Mouse (Mus musculus) adrenal gland, postnatal 36 days (tissue): ENCODE data around the gene Sh2b3. TPM values are rescaled to one million over a fixed set of nuclear protein-coding genes. Genes with fewer than 3 reads are reported as not detected.

Source experiments
- DNase-seq, 2 experiments: peaks; one replicate each; pipeline ENCODE4 v3.0.0; 2021; ENCODE audit warnings: mixed read lengths in 1 of 2
- microRNA-seq: library from miRNA; unstranded; fragments of <30 nt; microRNA quantifications from one replicate; pipeline ENCODE4 v1.2.0, GENCODE M21; 2021
- total RNA-seq, 2 experiments: library from RNA; stranded (reverse); gene quantifications; 2 replicates each; pipeline ENCODE4 v1.2.3; 2021

Gene Sh2b3
- total RNA-seq, 2 experiments from 2014 or later, result 33.7 to 34.8 TPM

GRCm38 (mm10) chr5:121791026-121791425 lies 46.4 kb downstream of the Sh2b3 start:
- DNase-seq, result no peak

GRCm38 (mm10) chr5:121783862-121784500 lies 53.5 kb downstream of the Sh2b3 start:
- DNase-seq, result peak; percentile 69 to 70

GRCm38 (mm10) chr5:121782467-121782866 lies 55.0 kb downstream of the Sh2b3 start:
- no peak for DNase-seq

- DNase-seq, result no peak
Observed at GRCm38 (mm10) chr5:121780180-121780579, 57.3 kb downstream of the Sh2b3 start.

- DNase-seq, result peak in 1 of 2 experiments; percentile 56
Observed at GRCm38 (mm10) chr5:121778485-121779119, 58.8 kb downstream of the Sh2b3 start.

GRCm38 (mm10) chr5:121771611-121772010 lies 65.8 kb downstream of the Sh2b3 start:
- DNase-seq, result no peak

GRCm38 (mm10) chr5:121769827-121770226 lies 67.6 kb downstream of the Sh2b3 start:
- no peak for DNase-seq

- no peak for DNase-seq
Observed at GRCm38 (mm10) chr5:121767564-121767963, 69.9 kb downstream of the Sh2b3 start.

- no peak for DNase-seq
Observed at GRCm38 (mm10) chr5:121766038-121766773, 71.2 kb downstream of the Sh2b3 start.

Small RNA genes within 50 kb of the gene (microRNA-seq; reads per million reads assigned to microRNA genes)
- 2.0 reads per million for gene Mir7031

Other genes starting within 250 kb of the Sh2b3 start
- gene Aldh2, start 243.8 kb downstream of the Sh2b3 start, total RNA-seq, result 1,000 to 10,000 TPM; 1,062 to 2,025 TPM
- 10 to 100 TPM; 19.4 to 23.4 TPM for gene Acad12, start 218.7 kb downstream of the Sh2b3 start, total RNA-seq
- gene Acad10, start 177.1 kb downstream of the Sh2b3 start, total RNA-seq, result 10 to 100 TPM; 18.2 to 25.6 TPM
- gene Brap, start 177.1 kb downstream of the Sh2b3 start, total RNA-seq, result 10 to 100 TPM; 51.4 to 52.2 TPM
- 100 to 1,000 TPM; 158 to 166 TPM for gene Atxn2, start 126.3 kb downstream of the Sh2b3 start, total RNA-seq
- 1 to 10 TPM; 5.5 to 7.0 TPM for gene Pheta1, start 11.3 kb upstream of the Sh2b3 start, total RNA-seq
- gene Cux2, start 212.5 kb upstream of the Sh2b3 start, total RNA-seq, result 10 to 100 TPM; 18.6 to 20.9 TPM